Mouse (Mus musculus) cerebellum, postnatal 36 days (tissue): ENCODE measurements around the gene Eif3k.

ENCODE experiments used
- DNase-seq, 2 experiments: peaks; one replicate each; pipeline ENCODE4 v3.0.0; 2021 to 2022; ENCODE audit warnings: mixed read lengths in 2 of 2

Eif3k gene

GRCm38 (mm10) chr7:28957997-28958725 lies 23.5 kb downstream of the Eif3k start:
- no peak for DNase-seq

GRCm38 (mm10) chr7:28957286-28957685 lies 24.4 kb downstream of the Eif3k start:
- DNase-seq, result no peak

GRCm38 (mm10) chr7:28956270-28956669 lies 25.4 kb downstream of the Eif3k start:
- DNase-seq, result no peak

- DNase-seq, result no peak
Observed at GRCm38 (mm10) chr7:28955295-28955897, 26.3 kb downstream of the Eif3k start.

- DNase-seq, result no peak
Observed at GRCm38 (mm10) chr7:28954773-28955172, 26.9 kb downstream of the Eif3k start.

GRCm38 (mm10) chr7:28953476-28954376 lies 27.9 kb downstream of the Eif3k start:
- no peak for DNase-seq

GRCm38 (mm10) chr7:28952786-28953185 lies 28.9 kb downstream of the Eif3k start:
- DNase-seq, result no peak

- no peak for DNase-seq
Observed at GRCm38 (mm10) chr7:28951764-28952163, 29.9 kb downstream of the Eif3k start.

GRCm38 (mm10) chr7:28950346-28951037 lies 31.2 kb downstream of the Eif3k start:
- no peak for DNase-seq

GRCm38 (mm10) chr7:28949298-28949697 lies 32.4 kb downstream of the Eif3k start:
- DNase-seq, result no peak

GRCm38 (mm10) chr7:28948746-28949145 lies 32.9 kb downstream of the Eif3k start:
- DNase-seq, result no peak

GRCm38 (mm10) chr7:28946271-28946610 lies 35.4 kb downstream of the Eif3k start:
- no peak for DNase-seq

- DNase-seq, result no peak
Observed at GRCm38 (mm10) chr7:28945416-28946270, 36.0 kb downstream of the Eif3k start.

GRCm38 (mm10) chr7:28944756-28945415 lies 36.8 kb downstream of the Eif3k start:
- no peak for DNase-seq

- no peak for DNase-seq
Observed at GRCm38 (mm10) chr7:28943451-28944180, 38.0 kb downstream of the Eif3k start.

- DNase-seq, result no peak
Observed at GRCm38 (mm10) chr7:28941542-28941941, 40.1 kb downstream of the Eif3k start.

- DNase-seq, result no peak
Observed at GRCm38 (mm10) chr7:28941129-28941528, 40.5 kb downstream of the Eif3k start.

- DNase-seq, result no peak
Observed at GRCm38 (mm10) chr7:28939418-28940183, 42.1 kb downstream of the Eif3k start.

- no peak for DNase-seq
Observed at GRCm38 (mm10) chr7:28938654-28939053, 43.0 kb downstream of the Eif3k start.

- no peak for DNase-seq
Observed at GRCm38 (mm10) chr7:28936787-28937186, 44.9 kb downstream of the Eif3k start.
